Mouse (Mus musculus): ENCODE measurements around the gene Kcnj1.

- TF ChIP-seq CTCF (IDR thresholded peaks at IDR 0.05; ENCODE audit: low read depth) (no peak), EP300 (IDR thresholded peaks at IDR 0.05; ENCODE audit: low read depth) (no peak)
These were observed 4.7 kb downstream of the Kcnj1 start for GRCm38 (mm10) chr9:32376863-32377590.

Data from liver, embryonic 14.5 days (tissue).